Mouse (Mus musculus): ENCODE measurements around the gene Erp29.

GRCm38 (mm10) chr5:121493305-121493704, 41.0 kb upstream of the Erp29 start:
- no peak for TF ChIP-seq HCFC1 (IDR thresholded peaks at IDR 0.05; ENCODE audit: borderline replicate concordance, insufficient read depth, low read length)
- no peak for TF ChIP-seq MAFK (IDR thresholded peaks at IDR 0.05; ENCODE audit: insufficient read depth, low read depth, low read length)
- no peak for TF ChIP-seq ZNF384 (IDR thresholded peaks at IDR 0.05; ENCODE audit: low read depth, low read length)
- no peak for TF ChIP-seq CHD2 (IDR thresholded peaks at IDR 0.05; ENCODE audit: low read depth, low read length)
- TF ChIP-seq ZC3H11A (IDR thresholded peaks at IDR 0.05; ENCODE audit: borderline replicate concordance, low read depth, low read length): no peak
